Mouse (Mus musculus) neural tube, embryonic 12.5 days (tissue): ENCODE results near the gene Gm21921. TPM values are rescaled to one million over a fixed set of nuclear protein-coding genes. Genes with fewer than 3 reads are reported as not detected.
"Not testable (repeated sequence)": the region's sequence is repeated elsewhere in the genome, so short reads cannot be mapped to it uniquely, and the experiment has no call there.

Source experiments
- ATAC-seq: fragments of 200-750 bp; cut with Nextera tagmentation; 2 replicates; pipeline ENCODE4 v1.8.0; 2017; ENCODE audit warnings: low read depth, mild to moderate bottlenecking, moderate TSS enrichment, moderate library complexity; ENCODE audit not compliant: low FRiP score
- H3K27ac ChIP-seq: fragments of 300-500 bp; sonication (generic); 2 replicates; pipeline ENCODE4 v1.5.1; 2016
- H3K27me3 ChIP-seq: fragments of 300-500 bp; sonication (generic); replicated peaks from 2 replicates; pipeline ENCODE4 v1.6.1; 2016; ENCODE audit warnings: mild to moderate bottlenecking
- H3K36me3 ChIP-seq: fragments of 300-500 bp; sonication (generic); 2 replicates; pipeline ENCODE4 v1.6.1; 2016; ENCODE audit warnings: mild to moderate bottlenecking
- H3K4me1 ChIP-seq: fragments of 300-500 bp; sonication (generic); 2 replicates; pipeline ENCODE4 v1.6.1; 2016
- H3K4me2 ChIP-seq: fragments of 300-500 bp; sonication (generic); replicated peaks from 2 replicates; pipeline ENCODE4 v1.6.1; 2016; ENCODE audit warnings: mild to moderate bottlenecking
- H3K4me3 ChIP-seq: fragments of 300-500 bp; sonication (generic); 2 replicates; pipeline ENCODE4 v1.5.1; 2016
- H3K9ac ChIP-seq: fragments of 300-500 bp; sonication (generic); 2 replicates; pipeline ENCODE4 v1.6.1; 2016; ENCODE audit warnings: mild to moderate bottlenecking
- H3K9me3 ChIP-seq: fragments of 300-500 bp; sonication (generic); 2 replicates; pipeline ENCODE4 v1.6.1; 2016; ENCODE audit warnings: mild to moderate bottlenecking
- WGBS: fragments of 180-500 bp; shearing (Covaris S2); methylation state at CpG from one replicate; pipeline ENCODE4 v1.1.7; 2016; 5-methylcytosine and 5-hydroxymethylcytosine counted together
- polyA plus RNA-seq: library from polyadenylated mRNA; unstranded; fragments of >200 nt; fragmentation: Nextera tagmentation; extraction: Ambion mirVana; gene quantifications from 2 replicates; pipeline ENCODE4 v1.2.1, GENCODE M21; 2016

Gm21921 gene
- not detected in 2 replicates for polyA plus RNA-seq

- not testable (repeated sequence) for H3K9me3 ChIP-seq, ATAC-seq, H3K4me2 ChIP-seq, H3K27me3 ChIP-seq, H3K36me3 ChIP-seq, H3K4me3 ChIP-seq, H3K4me1 ChIP-seq, H3K27ac ChIP-seq, H3K9ac ChIP-seq
- WGBS, result no CpG with 5 or more reads among the region's 2 CpGs
These were observed at the start of gene Gm21921 for GRCm38 (mm10) chrY:24796143-24796542. Gene Gm21921 (minus strand): TSS chrY:24796243.
